Mouse (Mus musculus): Measurements from ENCODE around the gene Zdhhc1. TPM values are rescaled to one million over a fixed set of nuclear protein-coding genes. Genes with fewer than 3 reads are reported as not detected.

Gene Zdhhc1
- total RNA-seq, 2 experiments from 2014 or later = 16.6 to 21.3 TPM

DNA sequence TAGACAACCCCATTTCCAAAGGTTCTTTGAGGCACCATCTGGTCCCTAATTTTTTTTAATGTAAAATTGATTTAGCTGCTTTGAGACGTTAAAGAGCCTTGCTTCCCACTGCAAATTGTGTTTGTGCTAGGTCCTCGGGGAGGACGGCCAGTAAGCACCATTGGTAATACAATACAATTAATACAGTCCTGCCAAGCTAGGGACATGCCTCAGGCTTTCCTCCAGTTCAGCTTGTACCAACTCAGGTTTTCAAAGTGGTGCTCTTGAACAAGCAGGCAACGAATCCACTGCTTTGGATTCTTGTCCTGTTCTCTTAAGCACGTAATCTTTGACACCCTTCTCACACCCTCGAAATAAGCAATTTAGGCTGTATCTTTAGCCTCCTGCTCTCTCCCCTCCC, 63.7 kb downstream of the Zdhhc1 start:
- intact Hi-C loops (cut with DNase I) = no loop called here
- DNase-seq = no peak

DNA sequence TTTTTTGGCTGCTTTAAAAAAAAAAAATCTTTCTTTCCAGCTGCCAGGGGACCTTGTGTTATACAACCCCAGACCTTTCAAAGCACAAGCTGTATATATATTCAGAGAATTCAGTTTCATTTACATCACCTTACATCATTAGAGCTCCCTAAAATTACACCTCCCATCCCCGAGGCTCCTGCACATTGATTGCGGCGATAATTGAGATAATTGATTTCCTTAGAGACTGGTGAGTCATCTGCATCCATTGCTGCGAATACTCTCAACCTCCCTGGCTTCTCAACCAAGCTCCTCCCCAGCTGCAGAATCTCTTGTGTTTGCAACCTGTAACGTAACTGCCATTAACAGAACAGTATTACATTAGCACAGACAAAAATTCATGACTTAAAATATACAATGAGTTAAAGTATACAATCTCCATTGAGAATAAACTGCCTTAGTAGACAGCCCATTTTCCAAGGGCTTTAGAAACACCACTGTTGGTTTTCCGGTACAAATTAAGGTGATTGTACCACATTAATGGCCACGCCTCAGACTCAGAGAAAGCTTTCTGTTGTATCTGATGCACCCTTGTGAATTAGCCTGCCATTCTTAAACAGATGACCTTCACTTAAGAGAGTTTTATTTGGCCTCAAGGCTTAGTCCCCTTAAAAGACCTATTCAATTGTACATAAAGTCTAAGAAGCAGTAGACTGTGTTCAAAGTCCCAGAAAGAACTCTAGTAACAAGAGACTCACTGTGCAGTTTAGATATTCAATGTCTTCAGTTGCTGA, 64.8 kb downstream of the Zdhhc1 start:
- intact Hi-C loops (cut with DNase I) = no loop called here
- no peak for DNase-seq

DNA sequence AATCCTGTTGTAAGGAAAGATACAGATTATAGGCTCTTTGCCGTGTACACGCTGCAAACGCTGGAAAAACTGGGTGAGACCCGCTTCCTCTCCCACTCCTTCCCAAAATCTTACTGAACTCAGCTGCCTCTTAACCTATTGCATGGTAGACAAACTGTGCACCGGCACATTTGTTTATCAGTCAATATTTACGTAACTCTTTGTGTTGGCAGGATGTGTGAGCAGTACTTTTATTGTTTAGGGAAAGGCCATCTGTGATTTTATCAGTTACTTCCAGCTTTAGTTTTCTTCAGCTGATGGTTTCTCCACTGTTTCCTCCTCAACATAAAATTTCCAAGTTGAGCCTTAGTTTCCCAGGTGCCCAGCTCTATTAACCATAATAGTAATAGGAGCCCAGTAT, 69.8 kb downstream of the Zdhhc1 start:
- intact Hi-C loops (cut with DNase I) = no loop called here
- DNase-seq = no peak

Other genes with a start within 250 kb of the Zdhhc1 start
- gene B3gnt9, start 241.7 kb downstream of the Zdhhc1 start, total RNA-seq (2021) = 1 to 10 TPM; 4.2 to 4.7 TPM
- 10 to 100 TPM in 1 of 2 experiments, 1 to 10 TPM in 1; 9.2 to 11.1 TPM for gene Tradd, start 232.3 kb downstream of the Zdhhc1 start, total RNA-seq (2021)
- under 1 TPM; 0.60 to 0.84 TPM for gene Fbxl8, start 232.3 kb downstream of the Zdhhc1 start, total RNA-seq (2021)
- gene Hsf4, start 227.1 kb downstream of the Zdhhc1 start, total RNA-seq (2021) = under 1 TPM; 0.28 to 0.50 TPM
- 1 to 10 TPM; 1.1 to 1.5 TPM for gene Nol3, start 220.8 kb downstream of the Zdhhc1 start, total RNA-seq (2021)
- gene 4931428F04Rik, start 207.0 kb downstream of the Zdhhc1 start, total RNA-seq (2021) = 100 to 1,000 TPM; 183 TPM
- gene Exoc3l, start 200.8 kb downstream of the Zdhhc1 start, total RNA-seq (2021) = 1 to 10 TPM; 6.0 to 7.2 TPM
- gene E2f4, start 199.2 kb downstream of the Zdhhc1 start, total RNA-seq (2021) = 10 to 100 TPM; 33.7 to 33.8 TPM
- gene Elmo3, start 191.3 kb downstream of the Zdhhc1 start, total RNA-seq (2021) = 1 to 10 TPM in 1 of 2 experiments, under 1 TPM in 1; 0.85 to 1.1 TPM
- gene Lrrc29, start 170.6 kb downstream of the Zdhhc1 start, total RNA-seq (2021) = 1 to 10 TPM; 4.0 to 5.0 TPM
- gene Tmem208, start 170.5 kb downstream of the Zdhhc1 start, total RNA-seq (2021) = 10 to 100 TPM; 53.7 to 58.3 TPM
- gene Fhod1, start 148.9 kb downstream of the Zdhhc1 start, total RNA-seq (2021) = 1 to 10 TPM; 2.8 to 3.6 TPM
- 10 to 100 TPM; 32.6 to 37.0 TPM for gene Slc9a5, start 148.1 kb downstream of the Zdhhc1 start, total RNA-seq (2021)
- gene Plekhg4, start 123.6 kb downstream of the Zdhhc1 start, total RNA-seq (2021) = 1 to 10 TPM; 5.4 to 8.3 TPM
- gene Kctd19, start 83.4 kb downstream of the Zdhhc1 start, total RNA-seq (2021) = not detected
- under 1 TPM; 0.40 to 0.64 TPM for gene Lrrc36, start 83.3 kb downstream of the Zdhhc1 start, total RNA-seq (2021)
- gene Tppp3, start 25.4 kb downstream of the Zdhhc1 start, total RNA-seq (2021) = 10 to 100 TPM; 67.5 to 67.6 TPM
- gene Hsd11b2, start 21.9 kb upstream of the Zdhhc1 start, total RNA-seq (2021) = not detected
- 100 to 1,000 TPM; 255 to 260 TPM for gene Atp6v0d1, start 69.1 kb upstream of the Zdhhc1 start, total RNA-seq (2021)
- 10 to 100 TPM; 70.0 to 70.6 TPM for gene Ripor1, start 108.4 kb upstream of the Zdhhc1 start, total RNA-seq (2021)
- gene Ctcf, start 139.7 kb upstream of the Zdhhc1 start, total RNA-seq (2021) = 10 to 100 TPM; 80.8 to 82.2 TPM
- not detected for gene Agrp, start 140.5 kb upstream of the Zdhhc1 start, total RNA-seq (2021)
- gene Carmil2, start 189.4 kb upstream of the Zdhhc1 start, total RNA-seq (2021) = 10 to 100 TPM; 39.4 to 40.8 TPM
- gene Acd, start 204.2 kb upstream of the Zdhhc1 start, total RNA-seq (2021) = 10 to 100 TPM; 55.9 to 58.9 TPM
- 10 to 100 TPM; 28.4 to 33.1 TPM for gene Pard6a, start 204.2 kb upstream of the Zdhhc1 start, total RNA-seq (2021)
- gene 4933405L10Rik, start 210.8 kb upstream of the Zdhhc1 start, total RNA-seq (2021) = not detected
- gene Enkd1, start 211.3 kb upstream of the Zdhhc1 start, total RNA-seq (2021) = 10 to 100 TPM; 15.5 to 17.9 TPM

Data from left cerebral cortex, postnatal 4 days (tissue).